Mouse (Mus musculus) limb, embryonic 15.5 days (tissue): ENCODE data around the gene Wdr25. TPM values are rescaled to one million over a fixed set of nuclear protein-coding genes. Genes with fewer than 3 reads are reported as not detected.

Experiments
- ATAC-seq: fragments of 200-750 bp; cut with Nextera tagmentation; 2 replicates; pipeline ENCODE4 v1.8.0; 2017; ENCODE audit warnings: low read depth, moderate TSS enrichment; ENCODE audit not compliant: insufficient number of reproducible peaks, low FRiP score, low TSS enrichment
- H3K27ac ChIP-seq: fragments of 300-500 bp; sonication (generic); 2 replicates; pipeline ENCODE4 v1.5.1; 2015; ENCODE audit warnings: moderate library complexity, mild to moderate bottlenecking, inconsistent platforms
- H3K27me3 ChIP-seq: fragments of 300-500 bp; sonication (generic); 2 replicates; pipeline ENCODE4 v1.6.1; 2015; ENCODE audit warnings: inconsistent platforms
- H3K36me3 ChIP-seq: fragments of 300-500 bp; sonication (generic); 2 replicates; pipeline ENCODE4 v1.6.1; 2015; ENCODE audit warnings: inconsistent platforms
- H3K4me1 ChIP-seq: fragments of 300-500 bp; sonication (generic); 2 replicates; pipeline ENCODE4 v1.6.1; 2015; ENCODE audit warnings: inconsistent platforms
- H3K4me2 ChIP-seq: fragments of 300-500 bp; sonication (generic); 2 replicates; pipeline ENCODE4 v1.6.1; 2015; ENCODE audit warnings: mild to moderate bottlenecking, inconsistent platforms
- H3K4me3 ChIP-seq: fragments of 300-500 bp; sonication (generic); 2 replicates; pipeline ENCODE4 v1.5.1; 2015; ENCODE audit warnings: mild to moderate bottlenecking, inconsistent platforms
- H3K9ac ChIP-seq: fragments of 300-500 bp; sonication (generic); 2 replicates; pipeline ENCODE4 v1.6.1; 2015; ENCODE audit warnings: inconsistent platforms
- H3K9me3 ChIP-seq: fragments of 300-500 bp; sonication (generic); 2 replicates; pipeline ENCODE4 v1.6.1; 2016; ENCODE audit warnings: inconsistent platforms
- WGBS: fragments of 180-500 bp; shearing (Covaris S2); methylation state at CpG from one replicate; pipeline ENCODE4 v1.1.7; 2015; 5-methylcytosine and 5-hydroxymethylcytosine counted together
- polyA plus RNA-seq: library from polyadenylated mRNA; unstranded; fragments of >200 nt; fragmentation: Nextera tagmentation; extraction: Ambion mirVana; gene quantifications from 2 replicates; pipeline ENCODE4 v1.2.1, GENCODE M21; 2015

Wdr25 gene
- polyA plus RNA-seq, 1 experiment from 2014 or later, result 7.8 TPM

GRCm38 (mm10) chr12:108939317-108939716 lies 45.9 kb downstream of the Wdr25 start:
- no peaks in the 10 kb centered on the region for H3K9me3 ChIP-seq
- H3K27ac ChIP-seq, result no peak overlapping the region
- H3K4me3 ChIP-seq, result no peak overlapping the region
- no peak for ATAC-seq
- H3K9ac ChIP-seq, result no peak overlapping the region
- no peaks in the 10 kb centered on the region for H3K27me3 ChIP-seq
- no peak overlapping the region for H3K4me2 ChIP-seq
- no peaks in the 10 kb centered on the region for H3K36me3 ChIP-seq
- H3K4me1 ChIP-seq, result peaks cover 7% of the 10 kb centered on the region; the same call in 1 of the 2 replicates
- 85% methylated on average over 9 of the region's 9 CpGs for WGBS

GRCm38 (mm10) chr12:108940255-108940654 lies 46.8 kb downstream of the Wdr25 start:
- Histone ChIP-seq H3K9me3 (no peaks in the 10 kb centered on the region), H3K27me3 (no peaks in the 10 kb centered on the region), H3K9ac (no peak overlapping the region), H3K27ac (no peak overlapping the region), H3K36me3 (no peaks in the 10 kb centered on the region), H3K4me3 (no peak overlapping the region), H3K4me2 (no peak overlapping the region), H3K4me1 (peaks cover 7% of the 10 kb centered on the region; the same call in 1 of the 2 replicates)
- 23% methylated on average over 1 of the region's 1 CpGs for WGBS
- no peak for ATAC-seq

GRCm38 (mm10) chr12:108941282-108941681 lies 47.9 kb downstream of the Wdr25 start:
- Histone ChIP-seq H3K27ac (no peak overlapping the region), H3K36me3 (no peaks in the 10 kb centered on the region)

GRCm38 (mm10) chr12:108942203-108942923 lies 48.9 kb downstream of the Wdr25 start:
- Histone ChIP-seq H3K27ac (no peak overlapping the region), H3K4me3 (no peak overlapping the region), H3K27me3 (no peaks in the 10 kb centered on the region), H3K4me1 (0 out of 2 replicates have a peak, but pooled peaks cover 2% of the 10 kb centered on the region), H3K36me3 (no peaks in the 10 kb centered on the region), H3K9ac (no peak overlapping the region), H3K9me3 (no peaks in the 10 kb centered on the region), H3K4me2 (no peak overlapping the region)
- 75% methylated on average over 14 of the region's 14 CpGs for WGBS
- ATAC-seq, result no peak

More at GRCm38 (mm10) chr12:108941282-108941681, 47.9 kb downstream of the Wdr25 start:
- Histone ChIP-seq H3K4me3 (no peak overlapping the region), H3K9ac (no peak overlapping the region), H3K9me3 (no peaks in the 10 kb centered on the region), H3K4me1 (peaks cover 7% of the 10 kb centered on the region; the same call in 1 of the 2 replicates), H3K27me3 (no peaks in the 10 kb centered on the region), H3K4me2 (no peak overlapping the region)
- 70% methylated on average over 2 of the region's 2 CpGs for WGBS
- no peak for ATAC-seq

GRCm38 (mm10) chr12:108953011-108953550 lies 59.6 kb downstream of the Wdr25 start:
- no peak overlapping the region for H3K4me2 ChIP-seq
- H3K9me3 ChIP-seq, result no peaks in the 10 kb centered on the region
- H3K9ac ChIP-seq, result no peak overlapping the region
- H3K4me3 ChIP-seq, result no peak overlapping the region
- H3K27me3 ChIP-seq, result peaks cover 3% of the 10 kb centered on the region; the same call in 1 of the 2 replicates
- H3K36me3 ChIP-seq, result no peaks in the 10 kb centered on the region
- 0 out of 2 replicates have a peak overlapping the region, but pooled peaks have one; percentile 43 for H3K27ac ChIP-seq
- H3K4me1 ChIP-seq, result peaks cover 14% of the 10 kb centered on the region
- 68% methylated on average over 9 of the region's 9 CpGs for WGBS
- no peak for ATAC-seq

GRCm38 (mm10) chr12:108953838-108954237 lies 60.4 kb downstream of the Wdr25 start:
- 16% methylated on average over 6 of the region's 6 CpGs for WGBS
- Histone ChIP-seq H3K9ac (no peak overlapping the region), H3K27me3 (peaks cover 4% of the 10 kb centered on the region; the same call in 1 of the 2 replicates), H3K9me3 (no peaks in the 10 kb centered on the region), H3K27ac (no peak overlapping the region), H3K4me2 (no peak overlapping the region), H3K4me3 (no peak overlapping the region), H3K4me1 (peaks cover 15% of the 10 kb centered on the region), H3K36me3 (no peaks in the 10 kb centered on the region)
- ATAC-seq, result no peak

GRCm38 (mm10) chr12:108954456-108954855 lies 61.0 kb downstream of the Wdr25 start:
- no peak for ATAC-seq
- 29% methylated on average over 2 of the region's 2 CpGs for WGBS
- Histone ChIP-seq H3K9me3 (no peaks in the 10 kb centered on the region), H3K27ac (no peak overlapping the region), H3K36me3 (no peaks in the 10 kb centered on the region), H3K4me2 (no peak overlapping the region), H3K4me3 (no peak overlapping the region), H3K4me1 (peaks cover 21% of the 10 kb centered on the region), H3K9ac (no peak overlapping the region), H3K27me3 (peaks cover 4% of the 10 kb centered on the region; the same call in 1 of the 2 replicates)

GRCm38 (mm10) chr12:108958483-108958882 lies 65.1 kb downstream of the Wdr25 start:
- no peak overlapping the region for H3K4me2 ChIP-seq
- 64% methylated on average over 7 of the region's 7 CpGs for WGBS

GRCm38 (mm10) chr12:108958991-108959638 lies 65.7 kb downstream of the Wdr25 start:
- H3K27ac ChIP-seq, result no peak overlapping the region
- H3K9ac ChIP-seq, result no peak overlapping the region
- no peak for ATAC-seq

More at GRCm38 (mm10) chr12:108958483-108958882, 65.1 kb downstream of the Wdr25 start:
- no peak overlapping the region for H3K4me3 ChIP-seq
- no peak overlapping the region for H3K9ac ChIP-seq
- ATAC-seq, result no peak
- peaks cover 51% of the 10 kb centered on the region for H3K4me1 ChIP-seq
- H3K27me3 ChIP-seq, result peaks cover 4% of the 10 kb centered on the region; the same call in 1 of the 2 replicates
- no peak overlapping the region for H3K27ac ChIP-seq
- no peaks in the 10 kb centered on the region for H3K9me3 ChIP-seq
- no peaks in the 10 kb centered on the region for H3K36me3 ChIP-seq

GRCm38 (mm10) chr12:108959639-108960219 lies 66.3 kb downstream of the Wdr25 start:
- Histone ChIP-seq H3K9me3 (no peaks in the 10 kb centered on the region), H3K4me3 (peak overlapping the region; percentile 26), H3K27ac (no peak overlapping the region), H3K4me2 (peak overlapping the region; percentile 50), H3K9ac (no peak overlapping the region), H3K36me3 (no peaks in the 10 kb centered on the region), H3K4me1 (peaks cover 43% of the 10 kb centered on the region), H3K27me3 (peaks cover 4% of the 10 kb centered on the region; the same call in 1 of the 2 replicates)
- ATAC-seq, result no peak
- 35% methylated on average over 12 of the region's 12 CpGs for WGBS

More at GRCm38 (mm10) chr12:108958991-108959638, 65.7 kb downstream of the Wdr25 start:
- H3K4me1 ChIP-seq, result peaks cover 44% of the 10 kb centered on the region
- peaks cover 4% of the 10 kb centered on the region; the same call in 1 of the 2 replicates for H3K27me3 ChIP-seq
- no peaks in the 10 kb centered on the region for H3K36me3 ChIP-seq
- WGBS, result 4% methylated on average over 23 of the region's 23 CpGs
- H3K9me3 ChIP-seq, result no peaks in the 10 kb centered on the region
- peak overlapping the region; percentile 50 for H3K4me2 ChIP-seq
- H3K4me3 ChIP-seq, result peak overlapping the region; percentile 26

GRCm38 (mm10) chr12:108960225-108960624 lies 66.8 kb downstream of the Wdr25 start:
- whole genome bisulfite sequencing, result 47% methylated on average over 10 of the region's 10 CpGs
- ATAC-seq, result no peak
- Histone ChIP-seq H3K4me2 (no peak overlapping the region), H3K9ac (no peak overlapping the region), H3K4me3 (no peak overlapping the region), H3K27me3 (peaks cover 4% of the 10 kb centered on the region; the same call in 1 of the 2 replicates), H3K36me3 (no peaks in the 10 kb centered on the region), H3K27ac (no peak overlapping the region), H3K9me3 (no peaks in the 10 kb centered on the region), H3K4me1 (peaks cover 43% of the 10 kb centered on the region)
